Mouse (Mus musculus): ENCODE measurements around the gene Arel1. TPM values are rescaled to one million over a fixed set of nuclear protein-coding genes. Genes with fewer than 3 reads are reported as not detected.
A peak's percentile ranks its signal among the peaks of the same experiment; 100 is the strongest.

Arel1 gene
- polyA plus RNA-seq, 1 experiment from 2014 or later, result 10.8 TPM

DNA sequence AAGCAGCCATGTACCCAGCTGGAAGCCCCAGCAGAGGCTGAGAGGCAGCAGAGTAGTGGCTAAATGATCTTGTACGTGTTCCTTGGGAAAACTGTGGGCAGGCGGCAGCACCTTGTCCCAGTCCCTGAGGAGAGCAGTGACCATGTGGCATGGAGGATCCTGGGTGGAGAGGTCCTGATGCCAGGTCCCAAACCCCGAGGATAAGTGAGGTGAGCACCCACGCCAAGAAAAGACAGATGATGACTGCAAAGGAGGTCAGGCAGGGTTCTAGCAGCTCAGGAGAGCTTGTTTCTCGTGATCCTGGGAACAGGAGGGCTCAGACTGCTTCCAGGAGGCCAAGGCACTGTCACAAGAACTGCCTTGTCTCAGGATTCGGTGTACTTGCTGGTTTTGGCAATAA lies 51.9 kb downstream of the Arel1 start:
- H3K27me3 ChIP-seq (replicated peaks), result no peaks in the 10 kb centered on the region
- H3K9me3 ChIP-seq, result no peaks in the 10 kb centered on the region
- no peak overlapping the region for H3K9ac ChIP-seq
- H3K4me2 ChIP-seq, result no peak overlapping the region
- H3K27ac ChIP-seq, result no peak overlapping the region
- no peak overlapping the region for H3K4me3 ChIP-seq (replicated peaks)
- WGBS, result 76% methylated on average over 6 of the region's 6 CpGs
- no peak for ATAC-seq (ENCODE audit: insufficient read depth, low FRiP score, low read depth)
- H3K4me1 ChIP-seq, result no peaks in the 10 kb centered on the region
- H3K36me3 ChIP-seq, result peaks cover 28% of the 10 kb centered on the region

DNA sequence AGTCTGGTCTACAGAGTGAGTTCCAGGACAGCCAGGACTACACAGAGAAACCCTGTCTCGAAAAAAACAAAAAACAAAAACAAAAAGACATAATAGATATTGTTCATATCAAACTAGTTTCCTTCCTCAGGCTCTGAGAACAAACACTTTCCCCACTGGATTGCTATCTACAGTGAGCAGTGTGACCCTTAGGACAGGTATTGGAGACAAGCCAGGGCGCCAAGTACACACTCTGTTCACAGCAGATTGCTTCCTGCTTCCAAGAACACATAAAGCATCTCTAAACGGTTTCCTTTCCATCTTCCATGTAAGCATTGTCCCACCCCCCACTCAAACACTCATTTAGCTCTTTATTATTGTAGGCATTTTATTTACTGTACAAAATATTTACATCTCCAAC lies 52.9 kb downstream of the Arel1 start:
- Histone ChIP-seq H3K9ac (no peak overlapping the region), H3K4me3 (replicated peaks) (no peak overlapping the region), H3K27ac (no peak overlapping the region), H3K36me3 (peaks cover 24% of the 10 kb centered on the region), H3K4me1 (no peaks in the 10 kb centered on the region), H3K9me3 (no peaks in the 10 kb centered on the region), H3K4me2 (no peak overlapping the region), H3K27me3 (replicated peaks) (no peaks in the 10 kb centered on the region)
- 73% methylated on average over 3 of the region's 3 CpGs for WGBS
- ATAC-seq (ENCODE audit: insufficient read depth, low FRiP score, low read depth), result no peak

DNA sequence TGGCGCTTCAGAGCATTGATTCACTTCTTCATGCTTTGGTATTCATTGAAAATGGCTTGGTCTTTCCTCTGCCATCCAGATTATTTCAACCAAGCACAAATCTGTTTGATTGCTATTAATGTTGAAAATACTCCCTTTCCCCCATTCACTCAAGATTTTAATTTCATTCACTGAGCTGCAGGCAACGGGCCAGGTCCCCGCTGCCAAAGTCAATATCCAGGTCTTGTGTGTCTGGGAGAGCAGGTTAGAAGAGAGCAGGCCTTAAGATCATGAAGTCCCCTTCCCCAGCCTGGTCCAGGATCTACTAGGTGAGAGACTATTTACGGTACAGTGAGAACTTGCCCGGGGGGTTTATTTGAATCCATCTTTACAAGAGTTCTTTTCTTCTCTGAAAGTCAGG lies 55.7 kb downstream of the Arel1 start:
- WGBS, result 87% methylated on average over 5 of the region's 5 CpGs
- Histone ChIP-seq H3K9ac (no peak overlapping the region), H3K4me1 (no peaks in the 10 kb centered on the region), H3K4me3 (replicated peaks) (no peak overlapping the region), H3K9me3 (no peaks in the 10 kb centered on the region), H3K36me3 (peaks cover 12% of the 10 kb centered on the region), H3K27me3 (replicated peaks) (no peaks in the 10 kb centered on the region), H3K27ac (no peak overlapping the region), H3K4me2 (no peak overlapping the region)
- no peak for ATAC-seq (ENCODE audit: insufficient read depth, low FRiP score, low read depth)

DNA sequence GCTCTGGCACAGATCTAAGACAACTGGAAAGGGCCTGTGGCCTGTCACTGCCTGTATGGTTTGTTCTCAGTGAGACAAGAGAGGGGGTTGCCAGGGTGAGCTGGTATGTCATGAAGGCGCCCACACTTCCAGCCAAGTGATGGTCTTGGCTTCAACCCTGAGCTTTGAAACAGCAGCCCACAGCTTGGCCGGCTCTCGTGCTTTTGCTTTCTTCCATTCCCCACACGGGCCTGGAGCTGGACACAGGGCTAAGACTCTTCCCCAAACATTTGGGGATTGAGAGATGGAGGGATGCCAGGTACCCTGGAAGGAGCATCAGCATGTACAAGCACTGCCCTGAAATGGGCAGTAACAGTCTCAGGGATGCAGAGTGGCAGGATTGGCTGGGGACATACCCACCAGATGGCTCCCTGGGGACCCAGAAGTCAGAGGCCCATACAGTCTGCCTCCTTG lies 58.0 kb downstream of the Arel1 start:
- ATAC-seq (ENCODE audit: insufficient read depth, low FRiP score, low read depth), result no peak
- no peaks in the 10 kb centered on the region for H3K36me3 ChIP-seq
- 74% methylated on average over 4 of the region's 4 CpGs for WGBS

DNA sequence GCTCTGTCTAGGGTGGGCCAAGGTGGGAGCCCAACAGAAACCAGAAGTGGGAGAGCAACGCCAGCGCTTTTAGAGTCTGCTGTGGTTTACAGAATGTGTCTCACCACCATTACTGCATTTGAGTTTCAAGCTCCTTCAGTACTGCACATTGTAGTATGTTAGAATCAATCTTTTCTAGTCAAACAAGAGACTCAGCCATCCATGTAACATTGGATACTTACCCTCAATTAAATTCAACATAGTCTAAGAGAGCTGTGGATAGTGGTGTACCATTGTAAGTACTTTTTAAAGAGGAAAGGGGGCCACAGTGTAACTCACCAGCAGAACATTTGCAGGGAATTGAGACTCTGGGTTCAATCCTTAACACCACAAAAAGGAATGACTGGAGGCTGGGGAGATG lies 59.1 kb downstream of the Arel1 start:
- Histone ChIP-seq H3K9ac (no peak overlapping the region), H3K4me2 (no peak overlapping the region), H3K27me3 (replicated peaks) (no peaks in the 10 kb centered on the region), H3K9me3 (no peaks in the 10 kb centered on the region), H3K36me3 (no peaks in the 10 kb centered on the region), H3K27ac (no peak overlapping the region), H3K4me3 (replicated peaks) (no peak overlapping the region), H3K4me1 (peaks cover 5% of the 10 kb centered on the region; the same call in 1 of the 2 replicates)
- WGBS, result 76% methylated on average over 2 of the region's 2 CpGs
- no peak for ATAC-seq (ENCODE audit: insufficient read depth, low FRiP score, low read depth)

More for the DNA sequence above, 58.0 kb downstream of the Arel1 start:
- H3K27ac ChIP-seq, result no peak overlapping the region
- H3K27me3 ChIP-seq (replicated peaks), result no peaks in the 10 kb centered on the region
- H3K9ac ChIP-seq, result no peak overlapping the region
- no peaks in the 10 kb centered on the region for H3K9me3 ChIP-seq
- no peak overlapping the region for H3K4me2 ChIP-seq
- 0 out of 2 replicates have a peak, but pooled peaks cover under 1% of the 10 kb centered on the region for H3K4me1 ChIP-seq
- H3K4me3 ChIP-seq (replicated peaks), result no peak overlapping the region

DNA sequence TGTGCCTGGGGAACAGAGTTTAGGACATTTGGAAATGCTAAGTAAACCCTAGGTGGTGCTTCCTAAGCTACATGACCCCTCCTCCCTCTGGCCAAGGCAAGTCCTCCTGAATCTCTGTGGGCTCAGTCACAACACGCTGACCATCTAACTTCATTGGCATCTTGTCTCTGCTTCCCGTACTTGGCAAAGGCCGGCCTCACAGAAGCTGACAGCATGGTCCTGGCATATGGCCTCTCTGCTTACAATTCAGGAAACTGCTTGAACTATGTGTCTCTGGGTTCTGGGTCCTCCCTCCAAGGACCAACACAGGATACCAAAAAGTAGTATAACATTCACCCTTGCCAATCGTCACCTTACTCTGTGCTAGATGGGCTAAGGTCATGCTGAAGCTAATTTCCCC lies 60.6 kb downstream of the Arel1 start:
- H3K27me3 ChIP-seq (replicated peaks), result no peaks in the 10 kb centered on the region
- H3K9ac ChIP-seq, result no peak overlapping the region

DNA sequence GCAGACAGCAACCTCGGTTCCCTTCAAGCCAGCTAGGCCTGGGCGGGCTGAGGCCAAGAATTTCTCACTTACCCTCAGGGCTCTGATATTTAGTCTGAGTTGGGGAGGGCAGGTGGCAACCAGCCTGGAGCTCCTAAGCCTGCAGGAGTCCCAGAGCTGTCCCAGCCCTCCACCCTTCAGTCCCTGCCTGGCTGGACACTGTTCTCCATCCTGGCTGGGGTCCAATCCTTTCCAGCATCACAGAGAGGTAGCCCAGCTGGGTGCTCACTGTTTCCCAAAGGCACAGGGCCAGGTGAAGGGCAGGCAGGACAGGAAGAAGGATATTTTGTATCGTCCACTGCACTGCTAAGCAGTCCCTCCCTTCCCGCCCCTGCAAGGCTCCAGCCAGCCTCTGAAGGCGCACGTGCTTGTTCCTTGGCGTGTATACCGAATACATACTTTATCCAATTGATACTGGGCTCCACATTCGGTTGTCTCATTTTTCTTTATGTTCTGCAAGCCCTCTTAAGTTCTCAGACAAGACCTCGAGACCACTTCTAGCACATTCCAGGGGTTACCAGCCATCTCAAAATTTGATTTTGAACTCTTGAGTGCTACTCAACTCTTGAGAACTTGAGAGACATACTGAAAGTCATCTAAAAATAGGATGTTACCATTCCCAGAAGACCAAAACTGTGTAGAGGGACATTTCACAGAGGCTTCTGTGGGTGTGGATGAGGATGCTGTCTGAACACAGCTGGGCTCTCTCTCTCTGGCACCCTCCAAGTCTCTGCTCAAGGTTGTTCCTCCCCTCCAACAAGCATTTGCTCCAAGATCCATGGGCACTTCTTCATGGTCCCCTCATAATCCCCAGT lies 62.8 kb downstream of the Arel1 start:
- no peaks in the 10 kb centered on the region for H3K27me3 ChIP-seq (replicated peaks)

More for the DNA sequence above, 60.6 kb downstream of the Arel1 start:
- no peak overlapping the region for H3K4me2 ChIP-seq
- no peak for ATAC-seq (ENCODE audit: insufficient read depth, low FRiP score, low read depth)
- no peaks in the 10 kb centered on the region for H3K9me3 ChIP-seq
- no peak overlapping the region for H3K4me3 ChIP-seq (replicated peaks)
- WGBS, result 90% methylated on average over 4 of the region's 4 CpGs
- no peak overlapping the region for H3K27ac ChIP-seq
- peaks cover 5% of the 10 kb centered on the region; the same call in 1 of the 2 replicates for H3K4me1 ChIP-seq
- H3K36me3 ChIP-seq, result no peaks in the 10 kb centered on the region

DNA sequence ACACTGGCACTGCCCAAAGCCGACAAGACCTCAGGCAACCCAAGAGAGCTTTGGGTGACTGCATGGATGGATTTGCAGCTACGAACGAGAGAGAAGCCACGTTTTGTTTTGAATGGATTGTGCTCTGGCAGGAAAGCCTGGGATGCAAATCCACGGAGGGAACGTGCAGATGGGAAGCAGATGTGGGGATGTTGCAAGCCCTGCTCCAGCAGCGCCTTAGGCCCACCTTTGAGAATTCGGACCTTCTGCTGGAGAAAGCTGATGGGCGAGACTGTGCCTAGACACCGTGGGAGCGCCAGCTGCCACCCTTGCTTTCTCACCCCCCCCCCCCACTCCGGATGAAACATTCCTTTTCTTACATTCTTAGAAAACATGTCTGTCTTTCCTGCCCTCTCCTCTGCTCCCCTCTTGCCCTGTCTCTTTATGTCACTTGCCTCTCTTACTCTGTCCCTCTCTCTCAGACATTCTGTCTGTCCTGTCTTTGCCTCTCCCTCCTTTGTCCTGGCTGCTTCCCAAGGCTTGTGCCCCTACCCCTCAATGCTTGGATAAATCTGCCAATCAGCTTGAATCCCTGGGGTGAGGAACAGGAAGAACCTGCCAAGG lies 63.6 kb downstream of the Arel1 start:
- 60% methylated on average over 12 of the region's 12 CpGs for WGBS
- no peak for ATAC-seq (ENCODE audit: insufficient read depth, low FRiP score, low read depth)
- Histone ChIP-seq H3K9ac (no peak overlapping the region), H3K27me3 (replicated peaks) (no peaks in the 10 kb centered on the region), H3K9me3 (no peaks in the 10 kb centered on the region), H3K27ac (no peak overlapping the region), H3K4me3 (replicated peaks) (no peak overlapping the region), H3K4me1 (peaks cover 5% of the 10 kb centered on the region; the same call in 1 of the 2 replicates), H3K36me3 (no peaks in the 10 kb centered on the region), H3K4me2 (no peak overlapping the region)

More for the DNA sequence above, 62.8 kb downstream of the Arel1 start:
- ATAC-seq (ENCODE audit: insufficient read depth, low FRiP score, low read depth), result peak; percentile 63; the same call in 1 of the 2 replicates
- Histone ChIP-seq H3K4me2 (no peak overlapping the region), H3K4me1 (peaks cover 5% of the 10 kb centered on the region; the same call in 1 of the 2 replicates), H3K27ac (no peak overlapping the region), H3K9me3 (no peaks in the 10 kb centered on the region), H3K9ac (no peak overlapping the region), H3K4me3 (replicated peaks) (no peak overlapping the region), H3K36me3 (no peaks in the 10 kb centered on the region)
- 43% methylated on average over 10 of the region's 10 CpGs for WGBS

DNA sequence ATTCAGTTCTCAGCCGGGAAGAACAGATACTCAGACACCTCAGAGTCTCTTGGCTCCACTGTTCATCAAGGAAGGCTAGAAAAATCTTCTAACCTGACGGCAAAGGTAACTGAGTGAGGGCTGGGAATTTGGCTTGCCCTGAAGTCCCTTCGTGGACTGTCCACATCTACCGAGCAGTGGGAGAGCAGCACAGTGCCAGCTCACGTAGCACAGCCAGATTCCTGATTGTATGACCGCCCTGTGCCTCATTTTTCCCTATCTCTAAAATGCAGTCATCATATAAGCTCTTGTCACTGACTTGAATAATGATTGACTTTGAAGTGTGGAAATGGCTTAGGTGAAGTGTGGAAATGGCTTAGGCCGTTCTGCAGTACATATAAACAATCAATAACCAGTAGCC lies 66.3 kb downstream of the Arel1 start:
- Histone ChIP-seq H3K9ac (no peak overlapping the region), H3K9me3 (no peaks in the 10 kb centered on the region), H3K4me1 (peaks cover 5% of the 10 kb centered on the region; the same call in 1 of the 2 replicates), H3K27me3 (replicated peaks) (no peaks in the 10 kb centered on the region), H3K4me3 (replicated peaks) (no peak overlapping the region), H3K36me3 (no peaks in the 10 kb centered on the region), H3K4me2 (no peak overlapping the region), H3K27ac (no peak overlapping the region)
- ATAC-seq (ENCODE audit: insufficient read depth, low FRiP score, low read depth), result no peak
- 63% methylated on average over 7 of the region's 7 CpGs for WGBS

DNA sequence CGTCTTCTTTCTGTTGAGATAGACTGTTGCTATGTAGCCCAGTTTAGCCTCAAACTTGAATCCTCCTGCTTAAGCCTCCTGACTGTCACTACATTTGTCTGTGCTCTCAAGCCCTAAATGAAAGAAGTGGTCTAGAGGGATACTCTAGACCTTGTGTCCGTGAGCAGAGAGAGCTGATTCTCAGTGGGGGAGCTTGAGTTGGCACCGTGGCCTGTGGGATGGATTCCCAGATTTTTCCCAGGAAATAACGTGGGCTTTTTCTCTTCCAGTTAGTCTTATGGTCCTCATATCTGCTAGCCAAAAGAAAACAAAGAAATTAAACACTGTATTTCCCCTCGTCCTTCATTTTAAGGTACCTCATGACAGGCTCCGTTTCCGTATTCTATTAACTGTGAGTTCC lies 70.4 kb downstream of the Arel1 start:
- H3K4me3 ChIP-seq (replicated peaks), result no peak overlapping the region
- no peak overlapping the region for H3K9ac ChIP-seq
- H3K27me3 ChIP-seq (replicated peaks), result no peaks in the 10 kb centered on the region
- H3K36me3 ChIP-seq, result no peaks in the 10 kb centered on the region
- WGBS, result 76% methylated on average over 7 of the region's 7 CpGs
- no peaks in the 10 kb centered on the region for H3K9me3 ChIP-seq
- ATAC-seq (ENCODE audit: insufficient read depth, low FRiP score, low read depth), result no peak
- no peak overlapping the region for H3K4me2 ChIP-seq
- H3K27ac ChIP-seq, result no peak overlapping the region
- peaks cover 4% of the 10 kb centered on the region; the same call in 1 of the 2 replicates for H3K4me1 ChIP-seq

DNA sequence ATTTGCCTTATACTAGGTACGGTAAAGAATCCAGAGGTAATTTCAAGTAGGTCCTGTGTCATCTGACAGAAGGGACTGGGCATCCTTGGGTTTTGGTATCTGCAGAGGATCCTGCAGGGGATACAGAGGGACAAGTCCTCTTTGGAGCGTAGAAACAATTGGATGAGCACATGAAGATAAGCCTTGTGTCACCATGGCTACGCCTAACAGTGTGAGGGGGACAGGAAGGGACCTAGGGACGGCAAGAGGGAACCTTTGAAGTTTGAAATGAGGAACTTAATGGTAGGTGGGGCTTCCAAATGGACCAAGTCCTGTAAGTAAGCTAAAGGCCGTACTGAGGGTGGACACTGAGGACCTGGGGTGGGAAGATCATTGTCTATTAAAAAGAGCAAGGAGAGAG lies 73.4 kb downstream of the Arel1 start:
- no peak overlapping the region for H3K4me2 ChIP-seq
- H3K27me3 ChIP-seq (replicated peaks), result no peaks in the 10 kb centered on the region
- no peaks in the 10 kb centered on the region for H3K36me3 ChIP-seq
- H3K9me3 ChIP-seq, result no peaks in the 10 kb centered on the region
- no peak for ATAC-seq (ENCODE audit: insufficient read depth, low FRiP score, low read depth)
- H3K9ac ChIP-seq, result no peak overlapping the region
- WGBS, result 73% methylated on average over 5 of the region's 5 CpGs
- no peak overlapping the region for H3K27ac ChIP-seq
- peaks cover 4% of the 10 kb centered on the region; the same call in 1 of the 2 replicates for H3K4me1 ChIP-seq
- H3K4me3 ChIP-seq (replicated peaks), result no peak overlapping the region

DNA sequence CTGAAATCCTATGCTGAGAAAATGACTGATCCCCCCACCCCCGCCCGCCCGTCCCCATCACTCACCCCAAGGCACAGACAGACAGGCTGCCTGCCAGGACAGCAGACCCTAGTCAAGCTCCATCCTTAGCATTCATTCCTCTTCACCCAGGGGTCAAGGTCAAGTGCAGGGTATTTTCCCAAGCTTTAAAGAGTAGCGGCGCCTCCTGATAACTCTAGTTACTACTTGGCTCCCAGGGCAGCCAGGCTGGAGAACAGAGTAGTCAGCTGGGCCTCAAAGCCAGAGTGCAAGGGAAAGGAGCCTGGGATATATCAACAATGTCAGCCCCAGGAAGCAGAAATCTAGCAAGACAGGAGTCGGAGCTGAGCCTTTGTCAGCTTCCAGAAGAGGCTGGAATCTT lies 74.5 kb downstream of the Arel1 start:
- no peak for ATAC-seq (ENCODE audit: insufficient read depth, low FRiP score, low read depth)
- WGBS, result 61% methylated on average over 6 of the region's 6 CpGs
- H3K4me3 ChIP-seq (replicated peaks), result no peak overlapping the region

More for the DNA sequence above, 74.5 kb downstream of the Arel1 start:
- Histone ChIP-seq H3K27ac (no peak overlapping the region), H3K9me3 (no peaks in the 10 kb centered on the region), H3K27me3 (replicated peaks) (no peaks in the 10 kb centered on the region), H3K4me2 (no peak overlapping the region), H3K36me3 (no peaks in the 10 kb centered on the region), H3K4me1 (peaks cover 4% of the 10 kb centered on the region; the same call in 1 of the 2 replicates), H3K9ac (no peak overlapping the region)
